Mouse (Mus musculus) kidney, embryonic 16.5 days (tissue): ENCODE measurements around the gene Scarb2. TPM values are rescaled to one million over a fixed set of nuclear protein-coding genes. Genes with fewer than 3 reads are reported as not detected.
A peak's percentile ranks its signal among the peaks of the same experiment; 100 is the strongest.

Experiments
- ATAC-seq: fragments of 200-750 bp; cut with Nextera tagmentation; 2 replicates; pipeline ENCODE4 v1.8.0; 2017; ENCODE audit warnings: moderate TSS enrichment; ENCODE audit not compliant: low FRiP score, low TSS enrichment
- H3K27ac ChIP-seq: fragments of 300-500 bp; sonication (generic); 2 replicates; pipeline ENCODE4 v1.5.1; 2014; ENCODE audit warnings: low read length
- H3K27me3 ChIP-seq: fragments of 300-500 bp; sonication (generic); 2 replicates; pipeline ENCODE4 v1.6.1; 2014; ENCODE audit warnings: low read length, control low read depth, mixed read lengths; ENCODE audit not compliant: insufficient read depth
- H3K36me3 ChIP-seq: fragments of 300-500 bp; sonication (generic); 2 replicates; pipeline ENCODE4 v1.6.1; 2014; ENCODE audit warnings: low read length, control low read depth, mixed read lengths; ENCODE audit not compliant: insufficient read depth
- H3K4me1 ChIP-seq: fragments of 300-500 bp; sonication (generic); 2 replicates; pipeline ENCODE4 v1.6.1; 2014; ENCODE audit warnings: low read length, control low read depth, mixed read lengths; ENCODE audit not compliant: insufficient read depth
- H3K4me2 ChIP-seq: fragments of 300-500 bp; sonication (generic); replicated peaks from 2 replicates; pipeline ENCODE4 v1.6.1; 2014; ENCODE audit warnings: low read depth, low read length
- H3K4me3 ChIP-seq: fragments of 300-500 bp; sonication (generic); 2 replicates; pipeline ENCODE4 v1.5.1; 2014; ENCODE audit warnings: mild to moderate bottlenecking, low read length
- H3K9ac ChIP-seq: fragments of 300-500 bp; sonication (generic); replicated peaks from 2 replicates; pipeline ENCODE4 v1.6.1; 2014; ENCODE audit warnings: low read length
- H3K9me3 ChIP-seq: fragments of 300-500 bp; sonication (generic); 2 replicates; pipeline ENCODE4 v1.6.1; 2016; ENCODE audit warnings: low read length, control low read depth
- WGBS: fragments of 180-500 bp; shearing (Covaris S2); extraction: QIAGEN DNeasy Blood & Tissue Kit; methylation state at CpG from one replicate; pipeline ENCODE4 v1.1.7; 2014; 5-methylcytosine and 5-hydroxymethylcytosine counted together
- microRNA-seq: library from miRNA; unstranded; fragments of <30 nt; microRNA quantifications from one replicate; pipeline ENCODE4, GENCODE M21; 2016
- polyA plus RNA-seq: library from polyadenylated mRNA; unstranded; fragments of >200 nt; fragmentation: Nextera tagmentation; extraction: Ambion mirVana; gene quantifications from 2 replicates; pipeline ENCODE4 v1.2.1, GENCODE M21; 2015

Gene Scarb2
- polyA plus RNA-seq, 1 experiment from 2014 or later: 9.5 TPM

DNA sequence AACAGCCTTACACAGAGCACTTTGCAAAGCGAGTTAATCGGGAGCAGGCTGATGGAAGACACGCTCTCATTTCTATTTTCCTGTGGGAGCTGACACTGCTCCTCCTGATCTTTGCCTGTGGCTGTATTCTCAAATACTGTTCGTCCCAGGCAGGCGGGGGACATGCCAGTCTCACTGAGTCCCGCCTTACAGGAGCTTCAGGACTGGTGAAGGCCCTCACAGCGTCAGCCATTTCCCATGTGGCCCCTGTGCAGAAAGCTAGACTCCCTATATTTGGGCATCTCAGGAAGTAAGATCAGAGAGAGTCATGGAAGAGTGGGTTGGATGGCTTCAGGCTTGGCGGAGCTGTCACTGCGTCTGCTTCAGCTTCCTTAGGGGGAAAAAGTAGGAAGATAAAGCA, 103.8 kb downstream of the Scarb2 start:
- Histone ChIP-seq H3K9ac (no peak overlapping the region), H3K4me1 (no peaks in the 10 kb centered on the region), H3K9me3 (no peaks in the 10 kb centered on the region), H3K4me3 (no peak overlapping the region), H3K27me3 (no peaks in the 10 kb centered on the region), H3K4me2 (no peak overlapping the region), H3K36me3 (no peaks in the 10 kb centered on the region), H3K27ac (no peak overlapping the region)
- no peak for ATAC-seq
- 63% methylated on average over 9 of the region's 9 CpGs for WGBS

DNA sequence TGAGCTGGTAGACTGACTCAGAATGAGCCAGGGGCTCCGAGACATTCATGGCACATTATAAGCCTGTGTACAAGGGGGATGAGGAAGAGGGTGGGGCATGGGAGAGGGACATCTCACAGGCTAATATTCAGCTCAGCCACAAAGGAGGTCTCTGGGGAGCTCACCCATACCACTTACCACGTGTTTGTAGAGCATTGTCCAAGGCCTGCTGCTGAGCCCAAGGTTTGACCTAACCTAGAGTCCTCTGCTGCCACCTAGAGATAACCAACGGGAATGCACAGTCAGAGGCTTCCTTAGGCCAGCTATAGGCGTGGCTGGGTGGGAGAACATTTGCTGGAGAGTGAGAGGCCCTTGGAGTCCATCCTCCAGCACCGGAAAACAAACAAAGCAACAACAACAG, 108.5 kb downstream of the Scarb2 start:
- H3K9ac ChIP-seq: no peak overlapping the region
- no peaks in the 10 kb centered on the region for H3K9me3 ChIP-seq
- H3K27ac ChIP-seq: no peak overlapping the region
- no peak overlapping the region for H3K4me2 ChIP-seq
- WGBS: 19% methylated on average over 5 of the region's 5 CpGs
- no peak overlapping the region for H3K4me3 ChIP-seq
- H3K4me1 ChIP-seq: no peaks in the 10 kb centered on the region
- peak; percentile 90 for ATAC-seq
- H3K36me3 ChIP-seq: no peaks in the 10 kb centered on the region
- peaks cover 11% of the 10 kb centered on the region for H3K27me3 ChIP-seq

DNA sequence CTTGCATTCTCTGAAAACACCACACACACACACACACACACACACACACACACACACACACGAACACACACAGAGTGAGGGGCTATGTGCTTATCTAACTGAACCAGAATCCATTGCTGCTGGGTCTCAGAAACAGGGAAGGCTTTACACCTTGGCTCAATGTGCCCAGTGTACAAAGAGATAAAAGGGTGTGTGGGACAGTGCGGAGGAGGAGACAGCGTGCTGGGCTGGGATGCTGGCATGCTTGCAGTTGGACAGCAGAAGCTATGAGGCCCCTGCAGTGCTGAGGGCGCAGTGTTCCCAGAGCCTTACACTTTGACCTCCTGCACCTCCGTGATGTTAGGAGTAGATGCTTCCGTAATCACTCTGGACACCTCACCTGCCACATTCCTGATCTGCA, 110.2 kb downstream of the Scarb2 start:
- H3K4me2 ChIP-seq: no peak overlapping the region
- H3K9me3 ChIP-seq: no peaks in the 10 kb centered on the region
- no peak; the same call in 1 of the 2 replicates for ATAC-seq
- no peak overlapping the region for H3K4me3 ChIP-seq
- no peak overlapping the region for H3K27ac ChIP-seq
- H3K27me3 ChIP-seq: peaks cover 25% of the 10 kb centered on the region
- H3K9ac ChIP-seq: no peak overlapping the region
- 73% methylated on average over 6 of the region's 6 CpGs for WGBS
- H3K36me3 ChIP-seq: no peaks in the 10 kb centered on the region
- no peaks in the 10 kb centered on the region for H3K4me1 ChIP-seq

DNA sequence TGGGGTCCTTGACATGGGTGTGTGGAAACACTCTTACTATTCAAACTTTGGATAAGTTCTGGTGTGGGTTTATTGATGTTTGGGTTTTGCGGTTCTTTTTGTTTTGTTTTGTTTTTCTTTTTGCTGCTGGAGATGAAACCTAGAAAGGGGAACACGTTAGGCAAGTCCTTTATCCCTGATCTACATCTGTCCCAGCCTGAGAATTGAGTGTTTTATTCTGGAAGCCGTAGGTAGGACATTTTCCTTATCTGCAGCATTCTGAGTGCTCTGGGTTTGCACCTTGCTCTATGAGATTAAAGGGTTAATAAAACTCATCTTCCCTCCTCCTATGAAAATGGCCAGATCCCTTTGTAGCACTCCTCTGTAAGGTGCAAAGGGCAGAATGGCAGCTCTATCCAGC, 110.9 kb downstream of the Scarb2 start:
- no peak overlapping the region for H3K9ac ChIP-seq
- WGBS: 98% methylated on average over 3 of the region's 3 CpGs
- no peaks in the 10 kb centered on the region for H3K4me1 ChIP-seq
- no peaks in the 10 kb centered on the region for H3K9me3 ChIP-seq
- ATAC-seq: no peak
- no peak overlapping the region for H3K27ac ChIP-seq
- H3K4me2 ChIP-seq: no peak overlapping the region
- H3K4me3 ChIP-seq: no peak overlapping the region
- no peaks in the 10 kb centered on the region for H3K36me3 ChIP-seq
- H3K27me3 ChIP-seq: peaks cover 32% of the 10 kb centered on the region

DNA sequence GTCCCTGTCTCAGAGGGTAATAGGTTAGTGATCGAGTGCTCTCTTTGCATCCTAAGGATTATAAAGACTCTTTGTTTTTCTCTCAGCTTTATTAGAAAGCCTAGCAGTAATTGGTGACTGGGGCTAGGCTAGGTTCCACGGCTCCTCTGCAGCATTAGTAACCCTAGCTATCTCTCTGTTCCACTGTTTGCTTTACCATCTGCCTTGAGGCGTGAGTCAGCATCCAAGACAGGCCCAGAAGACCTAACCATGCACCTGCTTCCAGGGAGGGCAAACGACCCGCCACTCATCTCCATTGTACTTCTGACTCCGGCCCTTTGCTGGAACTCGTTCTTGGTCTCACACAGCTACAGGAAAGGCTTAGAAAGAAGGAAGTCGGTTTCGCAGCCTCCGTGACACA, 112.8 kb downstream of the Scarb2 start:
- Histone ChIP-seq H3K36me3 (no peaks in the 10 kb centered on the region), H3K27me3 (peaks cover 46% of the 10 kb centered on the region), H3K4me2 (no peak overlapping the region), H3K27ac (no peak overlapping the region), H3K4me3 (no peak overlapping the region), H3K9ac (no peak overlapping the region), H3K9me3 (no peaks in the 10 kb centered on the region), H3K4me1 (no peaks in the 10 kb centered on the region)
- no peak for ATAC-seq
- WGBS: 64% methylated on average over 10 of the region's 10 CpGs

DNA sequence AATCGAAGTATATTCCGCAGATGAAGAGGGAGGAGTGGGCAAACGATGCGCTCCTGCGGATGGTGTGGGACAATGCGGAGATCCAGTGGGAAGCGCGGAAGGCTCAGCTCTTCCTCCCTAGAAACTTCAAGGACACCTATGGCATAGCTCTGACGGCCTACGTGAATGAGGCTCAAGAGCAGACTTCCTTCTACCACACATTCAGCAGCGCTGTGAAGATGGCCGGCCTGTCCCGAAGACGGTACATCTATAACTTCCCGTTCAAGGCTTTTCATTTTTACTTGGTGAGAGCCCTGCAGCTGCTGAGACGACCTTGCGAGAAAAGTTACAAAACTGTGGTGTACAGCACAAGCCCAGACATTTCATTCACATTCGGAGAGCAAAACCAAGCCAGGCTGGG, 114.1 kb downstream of the Scarb2 start:
- no peaks in the 10 kb centered on the region for H3K9me3 ChIP-seq
- WGBS: 44% methylated on average over 18 of the region's 18 CpGs
- H3K27ac ChIP-seq: no peak overlapping the region
- H3K36me3 ChIP-seq: no peaks in the 10 kb centered on the region
- no peaks in the 10 kb centered on the region for H3K4me1 ChIP-seq
- peak overlapping the region; percentile 53 for H3K4me2 ChIP-seq
- H3K4me3 ChIP-seq: peak overlapping the region; percentile 36
- peaks cover 47% of the 10 kb centered on the region for H3K27me3 ChIP-seq
- ATAC-seq: no peak
- H3K9ac ChIP-seq: peak overlapping the region; percentile 1; the same call in 1 of the 2 replicates

Small RNA genes lying within 50 kb of the gene (microRNA-seq; reads per million reads assigned to microRNA genes)
- gene Mir6415: not detected

Other genes starting within 250 kb of the Scarb2 start
- 24.2 and 24.3 TPM in 2 replicates for gene Naaa, start 228.7 kb downstream of the Scarb2 start, polyA plus RNA-seq
- 39.2 and 42.6 TPM in 2 replicates for gene Sdad1, start 196.4 kb downstream of the Scarb2 start, polyA plus RNA-seq
- not detected in 2 replicates for gene Cxcl9, start 178.8 kb downstream of the Scarb2 start, polyA plus RNA-seq
- gene Art3, start 175.0 kb downstream of the Scarb2 start, polyA plus RNA-seq: 2.6 and 3.5 TPM in 2 replicates
- 1.1 TPM in 2 replicates for gene Cxcl10, start 157.9 kb downstream of the Scarb2 start, polyA plus RNA-seq
- gene Nup54, start 71.6 kb downstream of the Scarb2 start, polyA plus RNA-seq: 54.1 and 54.4 TPM in 2 replicates
- gene Fam47e, start 48.2 kb upstream of the Scarb2 start, polyA plus RNA-seq: 0.22 and 0.45 TPM in 2 replicates
- gene Stbd1, start 96.2 kb upstream of the Scarb2 start, polyA plus RNA-seq: 32.7 and 40.0 TPM in 2 replicates
- gene Ccdc158, start 168.4 kb upstream of the Scarb2 start, polyA plus RNA-seq: 1.0 and 1.1 TPM in 2 replicates
- 8.1 and 8.3 TPM in 2 replicates for gene Shroom3, start 176.6 kb upstream of the Scarb2 start, polyA plus RNA-seq